Mouse (Mus musculus) stomach, embryonic 14.5 days (tissue): Measurements from ENCODE around the gene Klhl3. TPM values are rescaled to one million over a fixed set of nuclear protein-coding genes. Genes with fewer than 3 reads are reported as not detected.

ENCODE experiments used
- ATAC-seq: fragments of 200-750 bp; cut with Nextera tagmentation; 2 replicates; pipeline ENCODE4 v1.8.0; 2017; ENCODE audit warnings: low read depth, moderate TSS enrichment; ENCODE audit not compliant: insufficient number of reproducible peaks, insufficient read depth, low FRiP score
- H3K27ac ChIP-seq: fragments of 300-500 bp; sonication (generic); 2 replicates; pipeline ENCODE4 v1.5.1; 2014; ENCODE audit warnings: mild to moderate bottlenecking, low read length, moderate library complexity, mixed read lengths
- H3K27me3 ChIP-seq: fragments of 300-500 bp; sonication (generic); 2 replicates; pipeline ENCODE4 v1.6.1; 2014; ENCODE audit warnings: low read length, control low read depth, mixed read lengths; ENCODE audit not compliant: control insufficient read depth, insufficient read depth
- H3K36me3 ChIP-seq: fragments of 300-500 bp; sonication (generic); 2 replicates; pipeline ENCODE4 v1.6.1; 2014; ENCODE audit warnings: mild to moderate bottlenecking, control low read depth, low read length, moderate library complexity, mixed read lengths; ENCODE audit not compliant: control insufficient read depth, insufficient read depth
- H3K4me1 ChIP-seq: fragments of 300-500 bp; sonication (generic); 2 replicates; pipeline ENCODE4 v1.6.1; 2014; ENCODE audit warnings: low read length, control low read depth, mixed read lengths; ENCODE audit not compliant: control insufficient read depth, insufficient read depth
- H3K4me2 ChIP-seq: fragments of 300-500 bp; sonication (generic); replicated peaks from 2 replicates; pipeline ENCODE4 v1.6.1; 2014; ENCODE audit warnings: low read depth, low read length, control low read depth
- H3K4me3 ChIP-seq: fragments of 300-500 bp; sonication (generic); 2 replicates; pipeline ENCODE4 v1.5.1; 2014; ENCODE audit warnings: low read depth, low read length, control low read depth
- H3K9ac ChIP-seq: fragments of 300-500 bp; sonication (generic); replicated peaks from 2 replicates; pipeline ENCODE4 v1.6.1; 2014; ENCODE audit warnings: low read depth, mild to moderate bottlenecking, control low read depth, low read length, moderate library complexity, mixed read lengths
- H3K9me3 ChIP-seq: fragments of 300-500 bp; sonication (generic); 2 replicates; pipeline ENCODE4 v1.6.1; 2016; ENCODE audit warnings: low read depth, low read length, control low read depth; ENCODE audit not compliant: control insufficient read depth
- WGBS: fragments of 180-500 bp; shearing (Covaris S2); extraction: QIAGEN DNeasy Blood & Tissue Kit; methylation state at CpG from one replicate; pipeline ENCODE4 v1.1.7; 2014; 5-methylcytosine and 5-hydroxymethylcytosine counted together
- polyA plus RNA-seq: library from polyadenylated mRNA; unstranded; fragments of >200 nt; fragmentation: Nextera tagmentation; extraction: Ambion mirVana; gene quantifications from 2 replicates; pipeline ENCODE4 v1.2.1, GENCODE M21; 2014

The Klhl3 gene
- polyA plus RNA-seq, 1 experiment from 2014 or later: 3.2 TPM

GRCm38 (mm10) chr13:58117318-58118017 lies 4.1 kb upstream of the Klhl3 start:
- no peaks in the 10 kb centered on the region for H3K36me3 ChIP-seq
- no peak overlapping the region for H3K4me2 ChIP-seq
- no peak for ATAC-seq
- H3K27ac ChIP-seq: no peak overlapping the region
- no peak overlapping the region for H3K9ac ChIP-seq
- no peaks in the 10 kb centered on the region for H3K9me3 ChIP-seq
- WGBS: 63% methylated on average over 8 of the region's 8 CpGs
- H3K4me3 ChIP-seq: no peak overlapping the region
- H3K27me3 ChIP-seq: no peaks in the 10 kb centered on the region
- H3K4me1 ChIP-seq: peaks cover 9% of the 10 kb centered on the region; the same call in 1 of the 2 replicates

GRCm38 (mm10) chr13:58116801-58117200 lies 3.4 kb upstream of the Klhl3 start:
- peaks cover 13% of the 10 kb centered on the region for H3K4me1 ChIP-seq
- no peaks in the 10 kb centered on the region for H3K9me3 ChIP-seq
- no peak overlapping the region for H3K9ac ChIP-seq
- H3K4me2 ChIP-seq: no peak overlapping the region
- no peaks in the 10 kb centered on the region for H3K36me3 ChIP-seq
- WGBS: 80% methylated on average over 2 of the region's 2 CpGs
- H3K27ac ChIP-seq: no peak overlapping the region
- H3K4me3 ChIP-seq: no peak overlapping the region
- H3K27me3 ChIP-seq: no peaks in the 10 kb centered on the region
- ATAC-seq: no peak

GRCm38 (mm10) chr13:58115227-58115626 lies 1.8 kb upstream of the Klhl3 start:
- H3K9ac ChIP-seq: no peak overlapping the region
- no peak overlapping the region for H3K27ac ChIP-seq
- H3K36me3 ChIP-seq: no peaks in the 10 kb centered on the region
- no peak overlapping the region for H3K4me3 ChIP-seq
- H3K27me3 ChIP-seq: no peaks in the 10 kb centered on the region
- H3K4me2 ChIP-seq: no peak overlapping the region
- ATAC-seq: no peak
- H3K9me3 ChIP-seq: no peaks in the 10 kb centered on the region
- 34% methylated on average over 13 of the region's 13 CpGs for WGBS
- H3K4me1 ChIP-seq: peaks cover 14% of the 10 kb centered on the region

- no peak for ATAC-seq
- Histone ChIP-seq H3K4me1 (peaks cover 14% of the 10 kb centered on the region), H3K27me3 (no peaks in the 10 kb centered on the region), H3K4me2 (peak overlapping the region; percentile 84), H3K36me3 (no peaks in the 10 kb centered on the region), H3K27ac (peak overlapping the region; percentile 63), H3K9me3 (no peaks in the 10 kb centered on the region), H3K9ac (peak overlapping the region; percentile 38; the same call in 1 of the 2 replicates), H3K4me3 (peak overlapping the region; percentile 52)
- WGBS: 15% methylated on average over 11 of the region's 11 CpGs
Observed at GRCm38 (mm10) chr13:58112601-58113041, 771 bp downstream of the Klhl3 start.

- no peaks in the 10 kb centered on the region for H3K36me3 ChIP-seq
- H3K27ac ChIP-seq: no peak overlapping the region
- peak overlapping the region; percentile 84 for H3K4me2 ChIP-seq
- no peak overlapping the region for H3K9ac ChIP-seq
- peak overlapping the region; percentile 52 for H3K4me3 ChIP-seq
- ATAC-seq: no peak
- H3K4me1 ChIP-seq: peaks cover 14% of the 10 kb centered on the region
- 55% methylated on average over 10 of the region's 10 CpGs for WGBS
- H3K9me3 ChIP-seq: no peaks in the 10 kb centered on the region
- no peaks in the 10 kb centered on the region for H3K27me3 ChIP-seq
Observed at GRCm38 (mm10) chr13:58112191-58112590, 1.2 kb downstream of the Klhl3 start.

GRCm38 (mm10) chr13:58111306-58111705 lies 2.1 kb downstream of the Klhl3 start:
- Histone ChIP-seq H3K27ac (no peak overlapping the region), H3K27me3 (no peaks in the 10 kb centered on the region), H3K36me3 (no peaks in the 10 kb centered on the region), H3K4me3 (no peak overlapping the region), H3K9ac (no peak overlapping the region), H3K9me3 (no peaks in the 10 kb centered on the region), H3K4me2 (no peak overlapping the region), H3K4me1 (peaks cover 14% of the 10 kb centered on the region)
- no peak for ATAC-seq
- WGBS: 85% methylated on average over 6 of the region's 6 CpGs

GRCm38 (mm10) chr13:58090643-58091042 lies 22.7 kb downstream of the Klhl3 start:
- ATAC-seq: no peak; the same call in 1 of the 2 replicates
- no peaks in the 10 kb centered on the region for H3K4me1 ChIP-seq
- no peaks in the 10 kb centered on the region for H3K27me3 ChIP-seq
- no peaks in the 10 kb centered on the region for H3K9me3 ChIP-seq
- no peak overlapping the region for H3K4me2 ChIP-seq
- no peak overlapping the region for H3K9ac ChIP-seq
- no peak overlapping the region for H3K4me3 ChIP-seq
- no peaks in the 10 kb centered on the region for H3K36me3 ChIP-seq
- H3K27ac ChIP-seq: no peak overlapping the region
- WGBS: 43% methylated on average over 8 of the region's 8 CpGs

- Histone ChIP-seq H3K27me3 (no peaks in the 10 kb centered on the region), H3K4me3 (no peak overlapping the region), H3K9ac (no peak overlapping the region), H3K27ac (no peak overlapping the region), H3K4me1 (no peaks in the 10 kb centered on the region), H3K9me3 (no peaks in the 10 kb centered on the region), H3K4me2 (no peak overlapping the region), H3K36me3 (no peaks in the 10 kb centered on the region; the same call in 1 of the 2 replicates)
- 93% methylated on average over 5 of the region's 5 CpGs for WGBS
- ATAC-seq: no peak
Observed at GRCm38 (mm10) chr13:58084396-58084795, 29.0 kb downstream of the Klhl3 start.

GRCm38 (mm10) chr13:58083521-58083920 lies 29.9 kb downstream of the Klhl3 start:
- H3K36me3 ChIP-seq: no peaks in the 10 kb centered on the region; the same call in 1 of the 2 replicates
- no peaks in the 10 kb centered on the region for H3K9me3 ChIP-seq
- no peak overlapping the region for H3K27ac ChIP-seq
- no peak for ATAC-seq
- 76% methylated on average over 11 of the region's 11 CpGs for WGBS
- no peak overlapping the region for H3K9ac ChIP-seq
- H3K4me2 ChIP-seq: no peak overlapping the region
- H3K4me1 ChIP-seq: no peaks in the 10 kb centered on the region
- H3K27me3 ChIP-seq: no peaks in the 10 kb centered on the region
- no peak overlapping the region for H3K4me3 ChIP-seq
